Mouse (Mus musculus): ENCODE data around the gene Hoxd4. TPM values are rescaled to one million over a fixed set of nuclear protein-coding genes. Genes with fewer than 3 reads are reported as not detected.
A peak's percentile ranks its signal among the peaks of the same experiment; 100 is the strongest.

Gene Hoxd4
- polyA plus RNA-seq, 1 experiment from 2014 or later: 0.95 TPM

- H3K9me3 ChIP-seq (ENCODE audit: control insufficient read depth, low read length): no peaks in the 10 kb centered on the region
- H3K4me3 ChIP-seq (ENCODE audit: low read length): peak overlapping the region; percentile 32
- H3K27ac ChIP-seq (ENCODE audit: low read length): no peak overlapping the region; the same call in none of the 2 replicates
- no peak for ATAC-seq
- peaks cover 75% of the 10 kb centered on the region for H3K27me3 ChIP-seq (replicated peaks; ENCODE audit: control insufficient read depth, insufficient read depth, low read length)
- H3K4me1 ChIP-seq (ENCODE audit: control insufficient read depth, insufficient read depth, low read length): 0 out of 2 replicates have a peak, but pooled peaks cover 3% of the 10 kb centered on the region
- WGBS: 24% methylated on average over 15 of the region's 15 CpGs
- no peaks in the 10 kb centered on the region for H3K36me3 ChIP-seq (ENCODE audit: control insufficient read depth, insufficient read depth, low read length)
- H3K4me2 ChIP-seq (ENCODE audit: low read depth, low read length): no peak overlapping the region; the same call in 1 of the 2 replicates
- 0 out of 2 replicates have a peak overlapping the region, but pooled peaks have one; percentile 9 for H3K9ac ChIP-seq (ENCODE audit: low read depth, low read length)
Observed at GRCm38 (mm10) chr2:74736688-74737577, 25.2 kb downstream of the Hoxd4 start.

DNA sequence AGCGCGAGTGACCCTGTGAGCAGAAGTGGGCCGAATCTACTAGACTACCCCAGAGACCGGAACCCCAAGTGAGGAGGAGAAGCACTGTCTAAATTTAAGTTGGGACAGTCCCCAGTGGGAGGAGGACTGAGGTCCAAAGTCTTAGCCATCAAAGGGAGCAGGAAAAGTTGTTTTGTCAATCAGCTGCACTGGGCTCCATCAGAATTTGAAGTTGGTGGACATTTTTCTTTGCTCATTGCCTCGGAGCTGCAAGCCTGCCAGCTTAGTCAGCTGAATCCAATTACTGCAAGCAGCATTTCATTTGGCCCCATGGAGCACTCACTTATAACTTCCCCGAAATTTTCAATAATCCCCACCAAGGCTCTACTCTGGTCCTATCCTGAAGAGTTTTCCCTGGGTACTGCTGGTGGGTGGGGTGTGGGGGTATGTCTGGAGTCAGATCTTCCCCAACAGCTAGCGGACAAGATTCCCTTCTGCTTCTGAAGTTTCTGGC, 25.9 kb downstream of the Hoxd4 start:
- 40% methylated on average over 7 of the region's 7 CpGs for WGBS
- Histone ChIP-seq H3K36me3 (ENCODE audit: control insufficient read depth, insufficient read depth, low read length) (no peaks in the 10 kb centered on the region), H3K27me3 (replicated peaks; ENCODE audit: control insufficient read depth, insufficient read depth, low read length) (peaks cover 73% of the 10 kb centered on the region), H3K9me3 (ENCODE audit: control insufficient read depth, low read length) (no peaks in the 10 kb centered on the region), H3K4me2 (ENCODE audit: low read depth, low read length) (no peak overlapping the region), H3K9ac (ENCODE audit: low read depth, low read length) (0 out of 2 replicates have a peak overlapping the region, but pooled peaks have one; percentile 9), H3K27ac (ENCODE audit: low read length) (no peak overlapping the region; the same call in 1 of the 2 replicates), H3K4me1 (ENCODE audit: control insufficient read depth, insufficient read depth, low read length) (0 out of 2 replicates have a peak, but pooled peaks cover 3% of the 10 kb centered on the region), H3K4me3 (ENCODE audit: low read length) (peak overlapping the region; percentile 13; the same call in 1 of the 2 replicates)
- ATAC-seq: no peak

- H3K36me3 ChIP-seq (ENCODE audit: control insufficient read depth, insufficient read depth, low read length): no peaks in the 10 kb centered on the region
- H3K9me3 ChIP-seq (ENCODE audit: control insufficient read depth, low read length): no peaks in the 10 kb centered on the region
- H3K4me3 ChIP-seq (ENCODE audit: low read length): 0 out of 2 replicates have a peak overlapping the region, but pooled peaks have one; percentile 5
- peak overlapping the region; percentile 47; the same call in 1 of the 2 replicates for H3K27ac ChIP-seq (ENCODE audit: low read length)
- 0 out of 2 replicates have a peak, but pooled peaks have one; percentile 14 for ATAC-seq
- 12% methylated on average over 20 of the region's 20 CpGs for WGBS
- no peak overlapping the region for H3K9ac ChIP-seq (ENCODE audit: low read depth, low read length)
- H3K27me3 ChIP-seq (replicated peaks; ENCODE audit: control insufficient read depth, insufficient read depth, low read length): peaks cover 75% of the 10 kb centered on the region
- 0 out of 2 replicates have a peak, but pooled peaks cover 3% of the 10 kb centered on the region for H3K4me1 ChIP-seq (ENCODE audit: control insufficient read depth, insufficient read depth, low read length)
- 0 out of 2 replicates have a peak overlapping the region, but pooled peaks have one; percentile 10 for H3K4me2 ChIP-seq (ENCODE audit: low read depth, low read length)
Observed at GRCm38 (mm10) chr2:74738623-74739475, 27.1 kb downstream of the Hoxd4 start.

DNA sequence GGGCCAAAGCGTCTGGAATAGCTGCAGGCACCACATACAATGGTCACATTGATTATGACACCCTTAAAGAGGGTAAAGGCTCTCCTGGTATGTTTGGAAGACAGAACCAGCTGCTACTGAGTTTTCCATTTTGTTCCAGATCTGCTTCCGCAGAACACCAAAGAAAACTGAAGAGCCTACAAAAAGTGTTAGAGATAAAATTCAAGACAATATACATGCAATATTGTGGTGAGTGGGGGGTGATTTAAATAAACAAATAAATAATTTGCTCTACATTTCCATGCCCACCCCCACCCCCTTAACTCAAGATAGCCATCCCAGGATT, 27.7 kb downstream of the Hoxd4 start:
- Histone ChIP-seq H3K9me3 (ENCODE audit: control insufficient read depth, low read length) (no peaks in the 10 kb centered on the region), H3K4me1 (ENCODE audit: control insufficient read depth, insufficient read depth, low read length) (0 out of 2 replicates have a peak, but pooled peaks cover 3% of the 10 kb centered on the region), H3K9ac (ENCODE audit: low read depth, low read length) (no peak overlapping the region), H3K36me3 (ENCODE audit: control insufficient read depth, insufficient read depth, low read length) (no peaks in the 10 kb centered on the region), H3K4me2 (ENCODE audit: low read depth, low read length) (0 out of 2 replicates have a peak overlapping the region, but pooled peaks have one; percentile 10), H3K4me3 (ENCODE audit: low read length) (no peak overlapping the region), H3K27ac (ENCODE audit: low read length) (peak overlapping the region; percentile 47; the same call in 1 of the 2 replicates), H3K27me3 (replicated peaks; ENCODE audit: control insufficient read depth, insufficient read depth, low read length) (peaks cover 78% of the 10 kb centered on the region)
- WGBS: 27% methylated on average over 2 of the region's 2 CpGs
- ATAC-seq: no peak

DNA sequence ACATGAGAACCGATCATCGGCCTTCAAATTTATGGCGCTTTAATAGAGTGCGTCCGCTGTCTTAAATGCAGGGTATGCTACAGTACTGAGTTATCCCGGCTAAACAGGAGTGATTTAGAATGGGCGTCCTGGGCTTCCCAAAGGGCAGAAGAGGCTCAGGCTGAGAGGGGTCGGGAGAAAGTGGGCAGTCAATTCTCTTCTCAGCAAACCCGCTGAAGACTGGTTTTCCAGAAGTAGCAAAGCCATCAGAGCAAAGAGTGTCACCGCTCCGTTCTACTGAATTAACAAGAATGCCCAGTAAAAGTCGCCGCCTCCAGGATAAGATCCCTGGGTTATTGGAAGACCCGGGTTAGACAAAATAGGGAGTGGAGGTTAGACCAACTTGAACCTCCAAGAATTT, 28.1 kb downstream of the Hoxd4 start:
- peak overlapping the region; percentile 42 for H3K4me2 ChIP-seq (ENCODE audit: low read depth, low read length)
- H3K27ac ChIP-seq (ENCODE audit: low read length): peak overlapping the region; percentile 26; the same call in 1 of the 2 replicates
- no peaks in the 10 kb centered on the region for H3K9me3 ChIP-seq (ENCODE audit: control insufficient read depth, low read length)
- H3K9ac ChIP-seq (ENCODE audit: low read depth, low read length): 0 out of 2 replicates have a peak overlapping the region, but pooled peaks have one; percentile 37
- H3K27me3 ChIP-seq (replicated peaks; ENCODE audit: control insufficient read depth, insufficient read depth, low read length): peaks cover 79% of the 10 kb centered on the region
- H3K4me1 ChIP-seq (ENCODE audit: control insufficient read depth, insufficient read depth, low read length): 0 out of 2 replicates have a peak, but pooled peaks cover 3% of the 10 kb centered on the region
- WGBS: 19% methylated on average over 14 of the region's 14 CpGs
- H3K36me3 ChIP-seq (ENCODE audit: control insufficient read depth, insufficient read depth, low read length): no peaks in the 10 kb centered on the region
- peak overlapping the region; percentile 13 for H3K4me3 ChIP-seq (ENCODE audit: low read length)
- no peak for ATAC-seq

- no peaks in the 10 kb centered on the region for H3K9me3 ChIP-seq (ENCODE audit: control insufficient read depth, low read length)
- peak overlapping the region; percentile 37 for H3K9ac ChIP-seq (ENCODE audit: low read depth, low read length)
- no peaks in the 10 kb centered on the region for H3K36me3 ChIP-seq (ENCODE audit: control insufficient read depth, insufficient read depth, low read length)
- 5% methylated on average over 43 of the region's 43 CpGs for WGBS
- 0 out of 2 replicates have a peak, but pooled peaks have one; percentile 13 for ATAC-seq
- H3K27ac ChIP-seq (ENCODE audit: low read length): peak overlapping the region; percentile 26; the same call in 1 of the 2 replicates
- peak overlapping the region; percentile 13 for H3K4me3 ChIP-seq (ENCODE audit: low read length)
- H3K4me2 ChIP-seq (ENCODE audit: low read depth, low read length): peak overlapping the region; percentile 42
- H3K4me1 ChIP-seq (ENCODE audit: control insufficient read depth, insufficient read depth, low read length): 0 out of 2 replicates have a peak, but pooled peaks cover 3% of the 10 kb centered on the region
- peaks cover 77% of the 10 kb centered on the region for H3K27me3 ChIP-seq (replicated peaks; ENCODE audit: control insufficient read depth, insufficient read depth, low read length)
Observed at GRCm38 (mm10) chr2:74740311-74741091, 28.8 kb downstream of the Hoxd4 start.

DNA sequence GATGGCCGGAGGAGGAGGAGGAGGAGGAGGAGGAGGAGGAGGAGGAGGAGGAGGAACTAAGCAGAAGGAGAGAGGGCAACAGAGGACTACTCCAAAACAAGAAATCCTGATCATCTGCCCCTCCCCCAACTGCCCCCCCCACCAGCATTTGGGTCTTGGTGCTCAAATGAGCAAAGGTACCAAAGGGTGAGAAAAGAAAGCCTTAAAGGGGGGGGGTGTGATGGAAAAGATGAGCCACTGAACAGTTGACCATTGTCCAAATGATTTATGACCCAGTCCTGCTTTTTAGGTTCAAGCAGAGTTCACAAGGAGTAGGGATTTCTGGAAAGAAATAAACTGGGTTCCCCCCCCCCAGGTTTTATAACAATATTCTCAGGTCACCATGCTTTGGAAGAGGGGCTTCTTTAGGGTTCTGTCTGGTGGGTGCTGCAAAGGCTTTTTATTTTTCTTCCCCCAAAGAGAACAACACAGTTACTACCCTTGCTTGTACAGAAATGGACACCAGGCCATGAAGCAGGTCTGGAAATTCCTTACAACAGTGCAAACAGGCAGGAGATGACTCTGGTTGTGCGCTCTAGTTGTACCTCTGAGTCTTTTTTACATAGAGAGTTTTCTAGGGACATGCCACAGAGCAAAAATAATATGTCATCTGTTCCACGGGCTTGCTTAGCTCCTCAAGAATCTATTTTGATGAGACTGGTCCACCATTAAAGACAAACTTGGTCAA, 29.7 kb downstream of the Hoxd4 start:
- Histone ChIP-seq H3K27me3 (replicated peaks; ENCODE audit: control insufficient read depth, insufficient read depth, low read length) (peaks cover 77% of the 10 kb centered on the region), H3K36me3 (ENCODE audit: control insufficient read depth, insufficient read depth, low read length) (no peaks in the 10 kb centered on the region), H3K9ac (ENCODE audit: low read depth, low read length) (no peak overlapping the region), H3K9me3 (ENCODE audit: control insufficient read depth, low read length) (no peaks in the 10 kb centered on the region), H3K4me2 (ENCODE audit: low read depth, low read length) (no peak overlapping the region), H3K4me1 (ENCODE audit: control insufficient read depth, insufficient read depth, low read length) (0 out of 2 replicates have a peak, but pooled peaks cover 3% of the 10 kb centered on the region), H3K27ac (ENCODE audit: low read length) (no peak overlapping the region), H3K4me3 (ENCODE audit: low read length) (no peak overlapping the region)
- no peak for ATAC-seq
- 59% methylated on average over 2 of the region's 3 CpGs for WGBS

GRCm38 (mm10) chr2:74741979-74742277, 30.2 kb downstream of the Hoxd4 start:
- no peak overlapping the region for H3K4me2 ChIP-seq (ENCODE audit: low read depth, low read length)
- H3K27ac ChIP-seq (ENCODE audit: low read length): no peak overlapping the region
- H3K9ac ChIP-seq (ENCODE audit: low read depth, low read length): no peak overlapping the region
- H3K27me3 ChIP-seq (replicated peaks; ENCODE audit: control insufficient read depth, insufficient read depth, low read length): peaks cover 77% of the 10 kb centered on the region
- no peaks in the 10 kb centered on the region for H3K36me3 ChIP-seq (ENCODE audit: control insufficient read depth, insufficient read depth, low read length)
- H3K4me1 ChIP-seq (ENCODE audit: control insufficient read depth, insufficient read depth, low read length): peaks cover 7% of the 10 kb centered on the region; the same call in 1 of the 2 replicates
- ATAC-seq: no peak
- no peak overlapping the region for H3K4me3 ChIP-seq (ENCODE audit: low read length)
- H3K9me3 ChIP-seq (ENCODE audit: control insufficient read depth, low read length): no peaks in the 10 kb centered on the region
